Mouse (Mus musculus): Measurements from ENCODE around the gene Dimt1.
"Not testable (repeated sequence)": the region's sequence is repeated elsewhere in the genome, so short reads cannot be mapped to it uniquely, and the experiment has no call there.

DNA sequence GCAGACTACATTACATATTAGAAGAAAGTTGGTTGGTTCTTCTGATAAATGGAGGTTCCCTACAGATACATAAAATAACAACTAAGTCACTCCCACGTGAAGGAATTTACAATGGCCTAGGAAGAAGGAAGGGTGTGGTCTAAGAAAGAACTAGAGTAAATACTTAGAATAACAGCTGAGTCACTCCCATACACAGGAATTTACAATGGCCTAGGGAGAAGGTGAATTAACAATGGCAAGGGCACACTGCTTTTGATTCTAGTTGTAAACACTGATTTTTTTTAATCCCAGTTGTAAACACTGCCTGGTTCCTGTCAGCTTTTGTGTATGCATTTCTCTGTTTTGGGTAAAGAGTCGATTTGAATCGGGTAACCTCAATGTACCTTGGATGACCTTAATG, 21.0 kb upstream of the Dimt1 start:
- TF ChIP-seq CTCF, EP300 (IDR thresholded peaks at IDR 0.05; ENCODE audit: low read depth): not testable (repeated sequence)

All from liver, postnatal 0 days (tissue).